Mouse (Mus musculus): ENCODE data around the gene Myo5c.

Gene Myo5c

DNA sequence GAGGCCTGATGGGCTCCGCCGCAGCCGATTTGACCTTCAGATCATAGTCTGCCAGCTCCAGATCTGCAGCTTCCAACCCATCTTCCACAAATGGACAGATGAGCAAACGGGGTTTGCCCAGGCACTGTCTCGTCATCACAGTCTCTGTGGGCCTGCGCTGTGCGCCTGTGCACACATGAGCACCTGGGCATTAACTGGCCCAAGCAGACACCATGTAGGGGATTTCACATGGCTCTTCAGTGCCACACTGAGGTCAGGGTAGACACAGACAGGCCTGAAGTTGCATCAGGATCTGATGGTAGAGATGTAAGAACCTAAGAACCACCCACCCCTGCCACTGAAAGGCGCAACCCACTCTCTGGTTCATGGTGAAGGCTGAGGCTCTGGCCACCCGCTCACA lies 43.2 kb downstream of the Myo5c start:
- in situ Hi-C loops (cut with MboI, MseI): no loop called here

DNA sequence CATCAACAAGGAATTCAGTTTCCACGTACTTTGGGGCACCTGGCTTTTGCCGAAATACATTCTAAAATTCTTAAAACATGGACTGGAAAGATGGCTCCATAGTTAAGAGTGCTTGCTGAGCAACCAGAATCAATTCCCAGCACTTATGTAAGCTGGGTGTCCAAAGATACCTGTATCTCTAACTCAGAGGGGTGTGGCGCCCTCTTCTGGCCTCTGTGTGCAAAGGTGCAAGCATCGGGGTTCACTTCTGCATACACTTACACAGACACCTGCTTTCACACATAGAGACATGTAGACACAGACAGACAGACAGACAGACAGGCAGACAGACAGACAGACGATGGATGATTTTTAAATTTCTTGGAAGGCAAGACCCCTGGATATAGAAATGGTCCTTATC lies 49.0 kb downstream of the Myo5c start:
- in situ Hi-C loops (cut with MboI, MseI): no loop called here

DNA sequence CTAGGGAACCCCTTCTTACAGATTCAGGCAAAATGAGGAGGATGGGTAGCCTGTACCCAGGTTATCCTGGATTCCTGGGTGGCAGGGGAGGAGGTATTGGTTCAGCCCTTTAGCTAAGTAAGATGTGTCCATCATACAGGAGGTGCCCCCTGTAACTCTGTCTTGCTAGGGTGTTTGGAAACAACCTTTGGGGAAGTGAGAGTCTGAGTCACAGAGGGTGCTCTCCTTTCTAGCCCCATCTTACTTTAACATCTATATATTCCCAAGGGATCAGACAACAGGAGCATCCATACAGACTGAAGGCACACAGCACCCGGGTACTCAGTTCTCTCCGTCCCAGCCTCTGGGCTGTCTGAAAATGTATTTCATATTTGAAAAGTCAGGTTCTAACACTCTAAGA lies 50.4 kb downstream of the Myo5c start:
- in situ Hi-C loops (cut with MboI, MseI): no loop called here

DNA sequence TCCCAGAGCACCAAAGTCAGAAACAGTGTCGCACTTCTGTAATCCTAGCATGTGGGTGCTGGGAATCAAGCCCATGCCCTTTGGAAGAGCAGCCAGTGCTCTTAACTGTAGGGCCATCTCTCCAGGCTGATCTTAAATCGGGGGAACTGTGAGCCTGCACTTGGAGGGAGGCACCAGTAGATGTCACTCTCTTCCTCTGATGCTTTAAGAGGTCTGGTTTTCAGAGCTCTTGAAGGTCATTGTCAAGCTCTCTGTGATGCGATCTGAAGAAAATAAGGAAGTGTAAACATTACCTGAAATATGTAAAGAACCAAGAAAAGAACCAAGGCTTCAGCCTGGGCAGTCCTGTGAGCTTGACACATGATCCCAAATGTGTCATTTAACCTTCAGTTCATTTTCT lies 51.0 kb downstream of the Myo5c start:
- in situ Hi-C loops (cut with MboI, MseI): no loop called here

DNA sequence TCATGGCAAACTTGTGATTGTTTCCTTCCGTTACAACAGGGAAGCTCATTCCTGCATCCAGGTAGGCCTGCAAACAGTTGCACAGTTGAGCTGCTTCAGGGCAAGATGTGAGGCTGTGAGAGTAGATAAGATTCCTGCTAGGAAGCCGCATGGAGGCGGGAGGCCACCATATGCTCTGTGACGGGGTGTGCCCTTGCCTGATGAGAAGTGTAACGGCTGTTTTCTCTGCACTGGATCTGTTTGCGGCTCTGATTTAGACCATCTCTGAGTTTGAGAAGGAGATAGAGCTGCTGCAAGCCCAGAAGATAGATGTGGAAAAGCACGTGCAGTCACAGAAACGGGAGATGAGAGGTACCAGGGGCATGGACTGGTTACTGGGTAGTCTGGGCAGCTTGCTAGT lies 51.8 kb downstream of the Myo5c start:
- in situ Hi-C loops (cut with MboI, MseI): no loop called here

DNA sequence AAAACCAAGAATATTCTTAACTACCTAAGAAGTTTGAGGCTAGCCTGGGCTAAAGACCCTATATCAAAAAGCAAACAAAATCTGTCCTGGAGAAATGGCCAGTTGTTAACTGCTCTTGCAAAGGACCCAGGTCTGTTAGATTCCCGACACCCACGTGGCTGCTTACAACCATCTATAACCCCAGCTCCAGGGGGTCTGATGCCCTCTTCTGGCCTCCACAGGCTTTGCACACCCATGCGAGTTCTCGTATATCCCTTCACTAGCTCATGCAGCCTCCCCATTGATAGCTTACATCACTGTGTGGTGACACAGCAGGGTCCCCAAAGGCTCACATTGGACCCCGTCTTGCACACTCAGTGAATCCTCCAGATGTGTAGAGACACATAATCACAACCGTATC lies 53.5 kb downstream of the Myo5c start:
- in situ Hi-C loops (cut with MboI, MseI): no loop called here

DNA sequence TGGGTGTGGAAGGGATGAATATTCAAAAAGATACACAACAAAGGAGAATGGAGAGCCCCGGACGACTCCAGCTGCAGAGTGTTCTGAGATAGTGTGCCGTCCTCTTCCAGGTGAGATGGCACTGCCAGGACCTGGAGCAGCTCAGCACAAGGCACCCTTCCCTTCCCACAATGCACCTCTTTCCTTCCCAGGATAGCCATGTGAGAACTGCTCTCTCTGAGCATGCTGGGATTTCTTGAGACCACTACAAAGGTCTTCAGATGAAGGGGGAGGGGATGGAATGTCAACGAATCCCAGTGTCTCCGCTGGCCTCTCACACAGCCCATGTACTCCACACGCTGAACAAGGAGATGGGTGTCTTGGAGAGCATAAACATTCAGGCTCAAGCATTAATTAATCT lies 55.8 kb downstream of the Myo5c start:
- in situ Hi-C loops (cut with MboI, MseI): no loop called here

DNA sequence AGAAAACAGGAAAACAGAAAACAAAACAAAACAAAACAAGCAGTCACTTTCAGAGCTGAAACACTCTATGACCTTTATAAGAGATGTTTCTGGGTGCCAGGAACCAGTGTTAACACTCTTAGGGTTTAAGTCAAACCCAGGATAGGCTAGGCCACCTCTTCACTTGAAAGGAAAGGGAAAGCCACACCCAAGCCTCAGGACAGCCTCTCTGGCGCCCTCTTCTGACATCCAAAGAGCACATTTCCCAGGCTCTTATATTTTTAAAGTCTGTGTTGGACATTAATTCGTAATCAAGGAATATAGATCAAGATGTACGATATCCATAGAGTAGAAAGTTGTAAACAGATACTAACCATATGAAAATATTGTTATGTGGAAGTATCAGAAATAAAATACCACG lies 57.7 kb downstream of the Myo5c start:
- in situ Hi-C loops (cut with MboI, MseI): no loop called here

DNA sequence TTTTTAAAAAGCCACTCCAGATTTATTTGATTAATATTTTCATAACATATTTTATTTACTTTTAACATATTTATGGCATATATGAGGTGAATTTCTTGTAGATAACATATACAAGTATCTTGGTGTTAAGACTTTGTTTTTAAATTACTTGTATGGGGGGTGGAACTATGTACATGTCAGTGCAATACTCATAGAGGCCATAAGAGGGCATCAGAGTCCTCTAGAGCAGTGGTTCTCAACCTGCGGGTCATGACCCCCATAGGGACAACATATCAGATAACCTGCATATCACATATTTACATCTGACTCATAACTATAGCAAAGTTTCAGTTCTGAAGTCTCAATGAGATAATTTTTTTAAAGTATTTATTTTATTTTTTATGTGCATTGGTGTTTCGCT lies 67.5 kb downstream of the Myo5c start:
- in situ Hi-C loops (cut with MboI, MseI): no loop called here

DNA sequence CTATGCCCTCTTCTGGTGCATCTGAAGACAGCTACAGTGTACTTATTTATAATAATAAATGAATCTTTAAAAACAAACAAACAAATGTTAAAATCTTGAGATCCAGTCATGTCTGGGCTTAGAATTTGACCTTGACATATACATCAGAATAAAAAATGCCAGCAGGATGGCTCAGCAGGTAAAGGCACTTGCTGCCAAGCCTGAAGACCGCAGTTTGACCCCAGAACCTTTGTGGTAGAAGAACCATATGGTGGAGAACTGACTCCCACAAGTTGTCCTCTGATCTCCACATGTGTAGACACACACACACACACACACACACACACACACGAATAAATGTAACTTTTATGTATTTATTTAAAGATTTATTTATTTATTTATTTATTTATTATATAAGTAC lies 71.2 kb downstream of the Myo5c start:
- in situ Hi-C loops (cut with MboI, MseI): loop anchor here (10.0 kb wide), 1 partner anchor 398 kb away; no protein-coding TSS in a partner anchor

DNA sequence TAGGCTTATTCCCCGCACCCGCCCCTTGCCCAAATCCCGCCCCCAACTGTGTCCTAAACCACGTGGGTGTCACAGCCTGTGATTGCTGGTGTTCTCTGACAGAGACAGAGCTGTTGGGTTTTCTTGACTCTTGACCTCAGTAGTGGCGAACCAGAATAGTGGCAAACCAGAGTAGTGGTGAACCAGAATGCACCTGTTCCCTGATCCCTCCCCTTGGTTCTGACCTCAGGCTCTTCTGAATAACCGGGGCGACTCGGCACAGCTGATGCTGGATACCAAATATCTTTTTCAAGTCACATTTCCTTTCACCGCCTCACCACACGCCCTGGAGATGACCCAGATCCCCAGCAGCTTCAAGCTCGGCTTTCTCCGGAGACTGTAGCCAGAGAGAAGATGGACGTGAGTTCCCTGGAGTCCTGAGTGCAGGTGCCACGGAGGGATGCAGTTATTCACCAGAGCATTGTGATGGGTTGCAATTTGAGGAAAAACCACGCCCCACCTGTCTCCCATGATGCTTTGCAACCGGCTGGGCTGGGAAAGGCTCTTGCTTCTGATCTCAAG lies 72.0 kb downstream of the Myo5c start:
- in situ Hi-C loops (cut with MboI, MseI): loop anchor here (10.0 kb wide), 1 partner anchor 399 kb away; no protein-coding TSS in a partner anchor

DNA sequence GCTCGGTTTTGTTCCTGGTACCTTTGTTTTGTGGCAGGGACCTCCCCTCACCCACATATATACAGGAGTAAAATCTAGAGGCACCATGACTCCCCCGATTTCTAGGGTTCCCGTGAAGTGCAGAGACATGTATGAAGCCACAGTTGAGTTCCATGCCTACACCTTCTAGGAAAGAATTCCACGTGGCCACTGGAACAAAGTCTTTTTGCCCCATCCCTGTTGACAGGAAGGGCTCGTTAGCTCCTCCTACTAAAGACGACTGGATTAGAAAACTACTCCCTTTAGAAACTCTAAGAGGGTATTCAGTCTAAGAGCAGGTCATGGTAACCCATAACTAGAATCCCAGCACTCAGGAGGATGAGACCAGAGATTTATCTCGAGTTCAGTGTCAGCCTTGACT lies 72.5 kb downstream of the Myo5c start:
- in situ Hi-C loops (cut with MboI, MseI): loop anchor here (10.0 kb wide), 1 partner anchor 399 kb away; no protein-coding TSS in a partner anchor

DNA sequence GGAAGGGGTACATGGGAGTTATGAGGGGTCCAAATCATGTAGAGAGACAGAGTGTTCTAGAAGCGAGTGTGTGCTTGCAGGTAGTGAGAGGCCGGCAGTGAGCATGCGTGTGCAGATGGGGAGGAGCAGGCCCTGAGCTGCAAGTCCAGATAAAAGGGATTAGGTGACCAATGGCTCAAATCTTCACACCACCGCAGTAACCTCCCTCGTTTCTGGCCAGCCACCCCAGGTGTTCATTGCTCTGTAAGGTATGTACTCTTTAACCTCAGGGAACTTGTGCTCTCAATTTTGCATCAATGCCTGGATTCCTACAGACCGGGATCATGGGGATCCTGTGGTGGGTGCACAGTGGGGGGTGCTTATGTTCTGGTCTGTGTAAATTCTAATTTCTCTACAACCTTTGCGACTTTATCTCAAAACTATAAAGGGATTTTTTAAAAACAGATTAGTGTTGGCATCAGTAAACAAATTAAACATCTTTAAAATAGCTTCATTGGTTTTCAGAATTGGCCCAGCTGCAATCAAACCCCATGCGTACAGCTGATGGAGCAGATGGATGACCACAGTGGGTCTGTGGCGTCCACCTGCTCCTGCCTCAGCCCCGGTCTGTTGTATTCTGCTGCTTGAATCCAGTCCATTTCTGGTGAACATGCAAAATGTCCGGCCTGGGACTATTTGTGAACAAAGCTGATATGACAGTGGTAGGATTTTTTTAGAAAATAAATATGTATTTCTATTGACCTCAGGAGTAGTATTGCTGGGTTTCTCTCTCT lies 74.5 kb downstream of the Myo5c start, which contains the start of gene Gnb5:
Gene Gnb5, plus strand, starts transcription at position 163 of the 773 bp plus-strand sequence.
- in situ Hi-C loops (cut with MboI, MseI): loop anchor here (10.0 kb wide), 1 partner anchor 402 kb away; no protein-coding TSS in a partner anchor

DNA sequence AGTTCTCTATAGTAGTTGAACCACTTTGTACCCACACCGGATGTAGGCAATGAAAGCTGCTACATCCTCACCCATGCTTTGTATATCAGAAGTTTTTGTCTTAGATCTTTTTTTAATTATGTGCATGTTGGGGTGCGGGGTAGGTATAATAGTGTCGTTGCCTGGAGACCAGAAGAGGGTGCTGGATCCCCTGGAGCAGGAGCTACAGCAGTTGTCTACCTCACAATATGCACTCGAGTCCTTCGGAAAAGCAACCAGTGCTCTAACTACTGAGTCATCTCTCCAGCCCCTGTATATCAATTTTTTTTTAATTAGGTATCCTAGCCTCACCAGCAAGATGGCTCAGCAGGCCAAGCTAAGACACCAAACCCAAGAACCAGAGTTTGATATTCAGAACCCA lies 75.2 kb downstream of the Myo5c start:
- in situ Hi-C loops (cut with MboI, MseI): loop anchor here (10.0 kb wide), 1 partner anchor 402 kb away; no protein-coding TSS in a partner anchor

DNA sequence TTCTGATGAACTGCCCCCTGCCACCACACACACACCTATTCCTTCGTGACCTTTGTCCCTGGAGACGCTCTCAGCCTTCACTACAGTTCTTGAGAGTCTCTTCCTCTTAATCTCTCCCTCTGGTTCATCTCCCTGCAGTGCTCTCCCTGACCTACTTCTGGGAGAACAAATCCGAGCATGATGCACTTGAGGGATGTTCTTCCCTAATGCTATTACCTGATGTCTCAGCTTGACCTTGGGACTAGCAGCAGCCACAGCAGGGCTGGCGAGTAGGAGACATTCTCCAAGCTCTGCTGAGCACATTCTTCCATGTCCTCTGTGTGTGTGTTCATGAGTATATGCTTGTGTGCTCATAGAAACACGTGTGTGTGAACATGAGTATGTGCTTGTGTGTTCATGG lies 76.8 kb downstream of the Myo5c start:
- in situ Hi-C loops (cut with MboI, MseI): loop anchor here (10.0 kb wide), 1 partner anchor 404 kb away; no protein-coding TSS in a partner anchor

DNA sequence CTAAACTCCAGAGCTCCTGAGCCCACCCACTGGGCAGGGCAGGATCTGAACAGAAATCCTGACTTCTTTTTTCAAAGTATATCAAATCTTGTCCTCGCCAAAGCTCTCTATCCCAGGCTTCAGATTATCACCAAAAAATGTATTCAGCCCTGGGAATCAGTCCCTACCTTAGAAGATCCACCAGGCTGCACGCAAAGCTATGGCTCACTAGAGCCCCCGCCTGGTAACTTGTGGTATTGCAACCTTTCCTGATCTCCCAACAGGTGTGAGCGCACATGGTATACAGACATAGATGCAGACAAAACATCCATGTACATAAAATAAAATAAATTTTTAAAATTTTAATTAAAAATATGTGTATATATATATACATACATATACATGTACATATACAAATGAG lies 80.2 kb downstream of the Myo5c start:
- in situ Hi-C loops (cut with MboI, MseI): no loop called here

DNA sequence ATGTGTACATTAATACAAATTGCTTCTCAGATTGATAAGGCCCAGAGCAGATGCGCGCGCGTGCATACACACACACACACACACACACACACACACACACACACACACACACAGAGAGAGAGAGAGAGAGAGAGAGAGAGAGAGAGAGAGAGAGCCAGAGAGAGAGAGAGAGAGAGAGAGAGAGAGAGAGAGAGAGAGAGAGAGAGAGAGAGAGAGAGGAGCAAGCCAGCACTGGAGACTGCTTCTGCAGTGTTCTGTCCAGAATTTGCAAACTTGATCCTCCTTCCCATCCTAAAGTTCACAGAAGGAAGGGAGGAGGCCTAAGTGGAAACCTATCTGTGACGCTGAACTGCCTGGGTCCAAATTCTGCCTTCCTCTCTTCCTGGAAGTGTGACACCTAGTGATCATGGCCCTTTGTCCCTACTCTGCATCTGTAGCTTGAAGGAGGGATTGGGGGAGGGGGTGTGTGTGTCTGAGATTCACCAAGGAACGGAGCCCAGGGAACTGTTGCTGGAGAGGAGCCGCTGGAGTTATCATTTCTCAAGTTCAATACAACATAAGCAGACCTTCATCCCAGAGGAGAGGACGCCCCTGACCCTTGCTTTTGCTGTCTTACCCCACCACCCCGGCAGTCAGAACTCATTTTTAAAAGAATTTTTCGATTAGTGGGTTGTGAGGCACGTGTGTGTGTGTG lies 81.5 kb downstream of the Myo5c start:
- in situ Hi-C loops (cut with MboI, MseI): no loop called here

DNA sequence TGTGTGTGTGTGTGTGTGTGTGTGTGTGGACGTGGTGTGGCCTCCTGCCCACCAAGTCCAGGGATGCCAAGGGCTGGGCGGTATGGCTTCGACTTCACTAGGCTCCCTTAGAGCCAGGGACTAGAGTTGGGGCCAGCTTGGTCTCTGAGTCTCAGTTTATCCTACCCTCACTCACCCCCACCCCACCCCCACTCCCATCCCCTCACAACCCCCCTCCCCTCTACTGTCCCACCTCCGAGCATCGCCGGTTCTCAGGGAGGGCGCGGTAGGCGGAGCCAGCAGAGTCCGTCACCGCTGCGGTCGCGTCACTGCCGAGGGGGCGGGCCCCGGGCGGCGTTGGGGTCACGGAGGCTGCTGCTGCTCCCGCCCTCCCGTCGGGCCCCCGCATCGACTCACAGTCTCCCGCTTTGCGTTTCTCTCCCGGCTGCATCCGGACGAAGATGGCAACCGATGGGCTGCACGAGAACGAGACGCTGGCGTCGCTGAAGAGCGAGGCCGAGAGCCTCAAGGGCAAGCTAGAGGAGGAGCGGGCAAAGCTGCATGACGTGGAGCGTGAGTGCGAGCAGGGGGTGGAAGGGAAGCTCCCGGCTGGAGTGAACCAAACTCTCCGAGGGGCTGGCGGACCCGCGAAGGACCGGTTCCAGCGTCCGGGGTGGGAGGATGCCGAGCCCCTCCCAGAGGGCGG lies 82.2 kb downstream of the Myo5c start:
- in situ Hi-C loops (cut with MboI, MseI): no loop called here

DNA sequence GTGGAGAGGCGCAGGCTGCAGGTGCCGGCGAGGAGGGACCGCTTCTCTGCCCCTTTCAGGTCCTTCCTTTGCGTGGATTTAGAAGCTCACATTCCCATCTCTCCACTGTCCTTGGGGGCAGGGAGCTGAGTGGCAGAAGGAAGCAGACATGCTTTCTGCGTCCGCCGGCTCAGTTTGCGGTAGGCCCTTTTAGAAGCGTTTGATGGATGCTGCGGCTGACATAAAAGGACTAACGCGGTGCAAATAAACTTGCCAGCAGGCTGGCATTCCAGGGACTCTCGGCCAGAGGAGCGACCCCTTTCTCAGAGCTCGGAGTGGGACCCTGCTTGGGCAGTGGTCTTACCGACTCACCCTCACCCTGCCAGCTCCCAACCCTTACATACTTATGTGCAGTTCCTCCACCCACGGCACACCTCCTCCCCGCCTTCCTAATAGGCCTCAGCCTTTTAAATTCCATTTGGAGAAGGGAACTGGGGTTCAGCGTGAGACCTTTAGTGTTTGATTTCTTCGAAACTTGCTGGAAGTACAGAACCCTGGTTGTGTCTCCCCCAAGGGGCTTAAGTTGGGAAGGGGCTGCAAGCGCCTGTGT lies 82.8 kb downstream of the Myo5c start:
- in situ Hi-C loops (cut with MboI, MseI): no loop called here

DNA sequence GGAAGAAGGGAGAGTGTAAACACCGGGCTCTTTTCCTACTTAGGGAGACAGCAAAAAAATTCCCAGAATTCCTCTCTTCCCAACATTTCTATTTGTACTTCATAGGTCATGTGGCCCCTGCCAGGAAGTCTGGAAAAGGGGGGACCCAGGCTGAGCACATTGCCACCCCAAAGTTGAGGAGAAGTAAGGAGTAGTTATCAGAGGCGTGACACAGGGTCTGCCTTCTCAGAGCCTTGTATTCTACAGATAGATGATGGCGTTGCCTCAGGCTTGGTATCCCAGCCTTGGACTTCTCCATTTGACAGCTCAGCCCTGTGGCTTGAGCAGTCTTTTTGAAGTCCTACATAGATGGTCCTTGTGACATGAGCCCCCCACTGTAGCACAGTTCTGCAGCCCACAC lies 83.4 kb downstream of the Myo5c start:
- in situ Hi-C loops (cut with MboI, MseI): no loop called here

DNA sequence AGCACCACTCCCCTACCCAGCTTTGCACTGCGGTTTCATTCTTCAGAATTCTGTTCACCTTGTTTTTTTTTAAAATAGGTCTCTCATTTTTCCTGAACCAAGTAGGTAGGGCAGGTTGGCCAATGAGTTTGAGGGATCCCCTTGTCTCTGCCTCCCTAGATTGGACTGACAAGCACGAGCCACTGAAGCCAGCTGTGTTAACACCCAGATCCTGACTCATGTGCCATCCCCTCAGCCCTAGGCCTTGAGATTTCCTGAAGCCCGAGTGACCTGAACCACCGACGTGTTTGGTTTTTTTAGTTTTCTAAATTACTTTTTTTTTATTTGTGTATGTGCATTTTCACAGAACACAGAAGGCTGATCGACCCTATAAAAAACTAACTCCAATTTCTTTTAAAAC lies 85.0 kb downstream of the Myo5c start:
- in situ Hi-C loops (cut with MboI, MseI): no loop called here

DNA sequence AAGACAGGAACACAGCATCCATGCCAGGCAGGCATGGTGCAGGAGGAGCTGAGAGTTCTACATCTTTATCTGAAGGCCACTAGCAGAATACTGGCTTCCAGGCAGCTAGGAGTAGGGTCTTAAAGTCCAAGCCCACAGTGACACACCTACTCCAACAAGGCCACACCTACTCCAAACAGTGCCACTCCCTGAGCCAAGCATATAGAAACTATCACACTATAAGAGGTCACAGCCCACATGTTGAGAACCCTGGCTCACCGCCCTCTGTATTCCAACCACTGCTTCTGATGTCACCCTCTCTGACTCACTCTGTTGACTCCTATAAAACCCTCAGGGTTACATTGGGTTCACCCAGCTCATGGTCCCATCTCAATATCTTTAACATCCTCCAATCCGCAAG lies 86.4 kb downstream of the Myo5c start:
- in situ Hi-C loops (cut with MboI, MseI): no loop called here
